Mouse (Mus musculus): ENCODE data around the gene Tspear. TPM values are rescaled to one million over a fixed set of nuclear protein-coding genes. Genes with fewer than 3 reads are reported as not detected.

The Tspear gene
- total and polyA plus RNA-seq, 3 experiments: 1.8 to 3.8 TPM; not detected in 1

DNA sequence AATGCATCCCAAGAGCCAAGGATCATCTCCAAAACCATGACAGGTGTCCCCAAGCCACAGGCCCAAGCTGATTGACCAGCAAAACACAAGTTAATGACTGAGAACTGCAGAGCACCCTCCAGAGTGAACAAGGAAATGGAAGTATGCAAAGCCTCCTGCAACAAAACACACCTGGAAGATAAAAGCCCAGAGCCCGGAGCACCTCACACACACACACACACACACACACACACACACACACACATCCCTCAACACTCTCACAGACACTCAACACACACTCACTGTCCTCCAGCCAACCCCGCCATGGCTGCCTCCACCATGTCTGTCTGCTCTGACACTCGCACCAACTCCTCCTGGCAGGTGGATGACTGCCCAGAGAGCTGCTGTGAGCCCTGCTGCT is 160.1 kb downstream of the Tspear start, which contains the start of gene Gm36176:
Gene Gm36176 (plus strand): TSS at position 301 of the 400 bp plus-strand sequence.
- H3K27ac ChIP-seq (ENCODE audit: control insufficient read depth, low read depth, low read length): no peak within 1 kb of the TSS
- H3K9me3 ChIP-seq (replicated peaks; ENCODE audit: insufficient read depth, low read length): no peaks in the 10 kb centered on the region
- no peak within 1 kb of the TSS for H3K9ac ChIP-seq (ENCODE audit: control insufficient read depth, low read depth, low read length, poor library complexity, severe bottlenecking)
- H3K27me3 ChIP-seq (ENCODE audit: control insufficient read depth in 1 of 2, insufficient read depth in 2 of 2, low read length in 2 of 2): peaks cover 3 to 4% of the 10 kb centered on the region in 2 experiments; a peak in 3 of 4 replicates
- H3K36me3 ChIP-seq (ENCODE audit: control insufficient read depth in 1 of 2, insufficient read depth in 2 of 2, low read length in 2 of 2): no peaks in the 10 kb centered on the region
- no peak for TF ChIP-seq ZNF384 (IDR thresholded peaks at IDR 0.05; ENCODE audit: low read depth, low read length)
- TF ChIP-seq CTCF (IDR thresholded peaks at IDR 0.05 in 2 of 3, conservative IDR thresholded peaks at IDR 0.05 in 1 of 3; ENCODE audit: control insufficient read depth in 1 of 3, insufficient read depth in 1 of 3, low read depth in 2 of 3, low read length in 3 of 3, poor library complexity in 1 of 3, severe bottlenecking in 1 of 3): no peak
- no peak for TF ChIP-seq GABPA (IDR thresholded peaks at IDR 0.05; ENCODE audit: low read depth, low read length)
- no peak for TF ChIP-seq SMC3 (IDR thresholded peaks at IDR 0.05; ENCODE audit: low read depth, low read length)
- TF ChIP-seq MYB (IDR thresholded peaks at IDR 0.05; ENCODE audit: low read depth, low read length): no peak
- TF ChIP-seq CHD1 (IDR thresholded peaks at IDR 0.05; ENCODE audit: low read depth, low read length): no peak
- no peak for TF ChIP-seq NELFE (IDR thresholded peaks at IDR 0.05; ENCODE audit: low read depth, low read length)
- TF ChIP-seq RCOR1 (IDR thresholded peaks at IDR 0.05; ENCODE audit: low read depth, low read length): no peak
- no peaks in the 10 kb centered on the region for H3K4me1 ChIP-seq (ENCODE audit: control insufficient read depth in 1 of 2, insufficient read depth in 2 of 2, low read length in 2 of 2)
- H3K4me3 ChIP-seq (ENCODE audit: control insufficient read depth in 1 of 2, insufficient read depth in 1 of 2, low read depth in 2 of 2, low read length in 2 of 2): no peak within 1 kb of the TSS
- H3K79me2 ChIP-seq (ENCODE audit: control insufficient read depth, insufficient read depth, low read length, poor library complexity): no peaks in the 10 kb centered on the region
- no peak for DNase-seq (ENCODE audit: low read depth, low spot score)

GRCm38 (mm10) chr10:77846961-77847360 is 160.6 kb downstream of the Tspear start:
- Histone ChIP-seq H3K4me3 (ENCODE audit: control insufficient read depth in 1 of 2, insufficient read depth in 1 of 2, low read depth in 2 of 2, low read length in 2 of 2) (no peak overlapping the region), H3K36me3 (ENCODE audit: control insufficient read depth in 1 of 2, insufficient read depth in 2 of 2, low read length in 2 of 2) (no peaks in the 10 kb centered on the region), H3K9me3 (replicated peaks; ENCODE audit: insufficient read depth, low read length) (no peaks in the 10 kb centered on the region), H3K27me3 (ENCODE audit: control insufficient read depth in 1 of 2, insufficient read depth in 2 of 2, low read length in 2 of 2) (peaks cover 3 to 4% of the 10 kb centered on the region in 2 experiments; a peak in 3 of 4 replicates), H3K9ac (ENCODE audit: control insufficient read depth, low read depth, low read length, poor library complexity, severe bottlenecking) (no peak overlapping the region), H3K27ac (ENCODE audit: control insufficient read depth, low read depth, low read length) (no peak overlapping the region), H3K4me1 (ENCODE audit: control insufficient read depth in 1 of 2, insufficient read depth in 2 of 2, low read length in 2 of 2) (no peaks in the 10 kb centered on the region), H3K79me2 (ENCODE audit: control insufficient read depth, insufficient read depth, low read length, poor library complexity) (no peaks in the 10 kb centered on the region)
- no peak for TF ChIP-seq SIN3A (IDR thresholded peaks at IDR 0.05; ENCODE audit: low read length)
- no peak for TF ChIP-seq RCOR1 (IDR thresholded peaks at IDR 0.05; ENCODE audit: low read depth, low read length)
- no peak for TF ChIP-seq POLR2AphosphoS5 (IDR thresholded peaks at IDR 0.05; ENCODE audit: borderline replicate concordance, low read depth, low read length)
- DNase-seq (ENCODE audit: low read depth, low spot score): no peak

DNA sequence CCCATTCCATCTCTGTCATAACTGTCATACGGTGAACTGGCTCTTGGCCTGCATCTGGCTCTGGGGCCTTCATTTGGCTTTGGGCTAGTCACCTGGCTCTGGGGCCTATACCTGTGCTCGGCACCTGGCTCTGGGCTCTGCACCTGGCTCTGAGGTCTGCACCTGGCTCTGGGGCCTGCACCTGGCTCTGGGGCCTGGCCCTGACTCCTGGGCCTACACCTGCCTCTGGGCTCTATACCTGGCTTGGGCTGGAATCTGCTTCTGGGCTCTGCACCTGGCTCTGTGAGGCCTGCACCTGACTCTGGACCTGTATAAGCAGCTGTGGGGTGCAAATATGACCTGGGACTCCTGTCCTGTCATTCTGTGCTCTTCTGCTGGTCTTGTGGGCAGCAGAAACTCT is 161.2 kb downstream of the Tspear start:
- no peak for TF ChIP-seq CHD2 (IDR thresholded peaks at IDR 0.05; ENCODE audit: low read length)
- TF ChIP-seq GABPA (IDR thresholded peaks at IDR 0.05; ENCODE audit: low read depth, low read length): no peak
- no peak overlapping the region for H3K4me3 ChIP-seq (ENCODE audit: control insufficient read depth in 1 of 2, insufficient read depth in 1 of 2, low read depth in 2 of 2, low read length in 2 of 2)
- no peaks in the 10 kb centered on the region for H3K9me3 ChIP-seq (replicated peaks; ENCODE audit: insufficient read depth, low read length)
- no peak for DNase-seq (ENCODE audit: low read depth, low spot score)
- peaks cover 3 to 6% of the 10 kb centered on the region in 2 experiments; a peak in 3 of 4 replicates for H3K27me3 ChIP-seq (ENCODE audit: control insufficient read depth in 1 of 2, insufficient read depth in 2 of 2, low read length in 2 of 2)
- no peak overlapping the region for H3K9ac ChIP-seq (ENCODE audit: control insufficient read depth, low read depth, low read length, poor library complexity, severe bottlenecking)
- H3K4me1 ChIP-seq (ENCODE audit: control insufficient read depth in 1 of 2, insufficient read depth in 2 of 2, low read length in 2 of 2): no peaks in the 10 kb centered on the region
- no peak overlapping the region for H3K27ac ChIP-seq (ENCODE audit: control insufficient read depth, low read depth, low read length)
- no peaks in the 10 kb centered on the region for H3K36me3 ChIP-seq (ENCODE audit: control insufficient read depth in 1 of 2, insufficient read depth in 2 of 2, low read length in 2 of 2)
- no peaks in the 10 kb centered on the region for H3K79me2 ChIP-seq (ENCODE audit: control insufficient read depth, insufficient read depth, low read length, poor library complexity)
